Mouse (Mus musculus): ENCODE data around the gene Pde4d. TPM values are rescaled to one million over a fixed set of nuclear protein-coding genes. Genes with fewer than 3 reads are reported as not detected.

Pde4d gene
- polyA plus RNA-seq, 1 experiment from 2014 or later: 29.2 TPM

DNA sequence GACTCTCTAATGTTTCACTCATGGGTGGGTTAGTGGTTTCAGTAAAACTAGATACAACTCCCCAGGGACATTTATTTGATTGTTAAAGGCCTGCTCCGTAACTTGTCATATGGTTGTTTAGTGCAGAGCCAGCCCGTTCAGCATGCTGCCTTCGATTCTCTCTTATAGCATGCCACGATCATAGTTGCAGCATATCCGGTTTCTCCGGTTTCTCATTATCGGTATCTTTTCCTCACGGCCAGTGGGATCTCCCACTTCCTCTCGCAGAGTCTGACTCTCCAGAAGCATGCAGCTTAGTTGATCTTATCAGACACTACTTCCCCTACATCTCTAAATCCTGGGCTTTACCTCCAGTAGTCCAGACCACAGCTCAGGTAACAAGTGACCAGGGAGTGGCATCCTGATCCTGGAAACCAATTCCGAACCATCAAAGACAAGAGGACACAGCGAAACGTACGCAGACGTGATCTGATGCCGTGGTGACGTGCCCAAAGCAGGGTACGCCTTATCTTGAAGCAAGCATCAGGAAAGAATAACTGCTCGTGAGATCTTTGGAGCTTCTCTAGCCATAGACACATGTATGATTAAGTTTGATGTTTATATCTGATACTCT is 782.2 kb downstream of the Pde4d start:
- 57% methylated on average over 18 of the region's 18 CpGs for WGBS
- Histone ChIP-seq H3K9me3 (ENCODE audit: control insufficient read depth, low read length) (no peaks in the 10 kb centered on the region), H3K4me2 (ENCODE audit: low read length) (peak overlapping the region; percentile 37), H3K36me3 (ENCODE audit: control insufficient read depth, insufficient read depth, low read length) (no peaks in the 10 kb centered on the region), H3K4me1 (ENCODE audit: control insufficient read depth in 2 of 2, insufficient read depth in 2 of 2, low read length in 2 of 2) (peaks cover 0 to 15% of the 10 kb centered on the region in 2 experiments; a peak in 2 of 4 replicates), H3K4me3 (ENCODE audit: control insufficient read depth in 1 of 2, insufficient read depth in 1 of 2, low read depth in 1 of 2, low read length in 2 of 2) (no peak overlapping the region), H3K27ac (replicated peaks in 1 of 2; ENCODE audit: control insufficient read depth in 1 of 2, insufficient read depth in 1 of 2, low read depth in 2 of 2, low read length in 2 of 2) (peak overlapping the region; percentile 44 to 51; a peak in 2 of 4 replicates), H3K9ac (ENCODE audit: low read length) (no peak overlapping the region), H3K27me3 (ENCODE audit: control insufficient read depth, insufficient read depth, low read length) (no peaks in the 10 kb centered on the region)
- peak; percentile 11; the same call in 1 of the 2 replicates for ATAC-seq (ENCODE audit: insufficient number of reproducible peaks, insufficient read depth, low FRiP score, low read depth)

DNA sequence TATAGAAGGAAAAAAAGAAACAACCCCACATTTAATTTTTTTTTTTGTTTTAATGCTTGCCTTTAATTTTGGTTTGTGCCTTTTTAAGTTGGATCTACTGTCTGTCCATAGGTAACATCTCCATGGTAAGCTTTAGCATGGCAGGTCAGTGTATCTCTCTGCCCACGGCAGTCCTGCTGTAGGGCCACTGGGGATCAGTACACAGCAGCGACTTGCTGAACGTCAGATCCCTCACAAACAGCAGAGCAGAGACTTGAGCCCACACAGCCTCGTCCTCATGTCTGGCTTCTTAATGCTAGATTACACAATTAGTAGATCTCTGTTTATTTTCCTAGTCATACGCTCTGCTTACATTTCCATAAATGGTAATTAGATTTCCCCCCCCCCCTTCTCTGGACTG is 782.8 kb downstream of the Pde4d start:
- WGBS: 66% methylated on average over 5 of the region's 5 CpGs
- no peak overlapping the region for H3K9ac ChIP-seq (ENCODE audit: low read length)
- no peaks in the 10 kb centered on the region for H3K27me3 ChIP-seq (ENCODE audit: control insufficient read depth, insufficient read depth, low read length)
- no peaks in the 10 kb centered on the region for H3K9me3 ChIP-seq (ENCODE audit: control insufficient read depth, low read length)
- no peak overlapping the region for H3K4me2 ChIP-seq (ENCODE audit: low read length)
- no peak overlapping the region for H3K4me3 ChIP-seq (ENCODE audit: control insufficient read depth in 1 of 2, insufficient read depth in 1 of 2, low read depth in 1 of 2, low read length in 2 of 2)
- H3K27ac ChIP-seq (replicated peaks in 1 of 2; ENCODE audit: control insufficient read depth in 1 of 2, insufficient read depth in 1 of 2, low read depth in 2 of 2, low read length in 2 of 2): no peak overlapping the region
- H3K36me3 ChIP-seq (ENCODE audit: control insufficient read depth, insufficient read depth, low read length): no peaks in the 10 kb centered on the region
- no peak for ATAC-seq (ENCODE audit: insufficient number of reproducible peaks, insufficient read depth, low FRiP score, low read depth)
- peaks cover 0 to 15% of the 10 kb centered on the region in 2 experiments; a peak in 2 of 4 replicates for H3K4me1 ChIP-seq (ENCODE audit: control insufficient read depth in 2 of 2, insufficient read depth in 2 of 2, low read length in 2 of 2)

DNA sequence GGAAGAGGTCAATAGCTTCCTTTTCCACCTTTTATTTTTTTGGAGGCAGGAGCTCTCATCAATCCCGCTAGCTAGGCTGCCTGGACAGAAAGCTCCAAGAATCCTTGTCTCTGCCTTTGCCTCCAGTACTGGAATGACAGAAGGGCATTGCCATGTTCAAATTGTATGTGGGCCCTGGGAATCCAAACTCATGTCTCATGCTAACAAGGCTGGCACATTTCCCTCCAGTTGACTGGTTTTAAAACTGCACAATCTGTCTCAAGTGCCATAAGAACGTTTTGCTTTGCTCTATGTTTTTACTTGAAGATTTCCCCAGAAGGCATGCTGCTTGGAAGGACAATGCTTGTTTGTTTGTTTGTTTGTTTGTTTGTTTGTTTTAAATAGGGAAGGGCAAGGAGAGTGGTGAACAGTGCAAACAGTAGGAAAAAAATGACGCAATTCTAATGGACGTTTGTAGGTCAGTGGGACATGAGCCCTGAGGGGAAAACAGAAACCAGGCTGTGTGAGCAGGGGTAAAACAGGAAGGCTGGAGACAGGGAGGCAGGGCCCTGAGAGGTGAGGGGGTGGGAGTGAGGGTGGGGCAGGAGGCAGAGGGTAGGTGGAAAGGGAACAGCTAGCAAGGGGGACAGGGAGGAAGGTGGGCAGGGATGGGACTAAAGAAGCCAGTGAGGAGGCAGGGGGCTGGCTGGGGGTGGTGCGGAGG is 784.3 kb downstream of the Pde4d start:
- Histone ChIP-seq H3K4me3 (ENCODE audit: control insufficient read depth in 1 of 2, insufficient read depth in 1 of 2, low read depth in 1 of 2, low read length in 2 of 2) (no peak overlapping the region), H3K27ac (replicated peaks in 1 of 2; ENCODE audit: control insufficient read depth in 1 of 2, insufficient read depth in 1 of 2, low read depth in 2 of 2, low read length in 2 of 2) (peak overlapping the region; percentile 5 to 56; a peak in 1 of 4 replicates), H3K9ac (ENCODE audit: low read length) (no peak overlapping the region), H3K9me3 (ENCODE audit: control insufficient read depth, low read length) (no peaks in the 10 kb centered on the region), H3K4me2 (ENCODE audit: low read length) (no peak overlapping the region), H3K27me3 (ENCODE audit: control insufficient read depth, insufficient read depth, low read length) (no peaks in the 10 kb centered on the region), H3K36me3 (ENCODE audit: control insufficient read depth, insufficient read depth, low read length) (no peaks in the 10 kb centered on the region), H3K4me1 (ENCODE audit: control insufficient read depth in 2 of 2, insufficient read depth in 2 of 2, low read length in 2 of 2) (peaks cover 0 to 17% of the 10 kb centered on the region in 2 experiments; a peak in 2 of 4 replicates)
- WGBS: 51% methylated on average over 5 of the region's 5 CpGs
- ATAC-seq (ENCODE audit: insufficient number of reproducible peaks, insufficient read depth, low FRiP score, low read depth): no peak

DNA sequence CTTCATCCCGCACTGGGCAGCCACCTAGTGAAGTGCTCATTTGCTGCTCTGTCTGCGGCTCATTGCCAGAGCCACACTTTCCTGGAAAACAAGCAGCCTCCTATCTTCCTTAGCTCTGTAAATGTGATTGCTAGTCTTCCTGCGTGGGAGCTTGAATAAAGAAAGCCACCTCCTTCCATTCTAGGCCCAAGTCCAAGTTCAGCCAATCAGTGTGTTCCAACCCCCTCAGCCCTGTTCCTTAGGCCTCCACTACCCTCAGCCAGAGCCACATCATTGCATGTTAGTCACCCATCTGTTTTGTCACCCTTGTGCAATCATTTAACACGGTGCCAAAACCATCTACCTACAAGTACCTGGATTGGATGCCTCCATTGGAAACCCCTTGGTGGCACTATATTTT is 786.3 kb downstream of the Pde4d start:
- H3K27me3 ChIP-seq (ENCODE audit: control insufficient read depth, insufficient read depth, low read length): no peaks in the 10 kb centered on the region
- no peak overlapping the region for H3K9ac ChIP-seq (ENCODE audit: low read length)
- peaks cover 0 to 5% of the 10 kb centered on the region in 2 experiments; a peak in 2 of 4 replicates for H3K4me1 ChIP-seq (ENCODE audit: control insufficient read depth in 2 of 2, insufficient read depth in 2 of 2, low read length in 2 of 2)
- 56% methylated on average over 4 of the region's 4 CpGs for WGBS
- H3K27ac ChIP-seq (replicated peaks in 1 of 2; ENCODE audit: control insufficient read depth in 1 of 2, insufficient read depth in 1 of 2, low read depth in 2 of 2, low read length in 2 of 2): peak overlapping the region in 1 of 2 experiments; percentile 62; a peak in 2 of 4 replicates
- H3K4me3 ChIP-seq (ENCODE audit: control insufficient read depth in 1 of 2, insufficient read depth in 1 of 2, low read depth in 1 of 2, low read length in 2 of 2): no peak overlapping the region
- H3K4me2 ChIP-seq (ENCODE audit: low read length): no peak overlapping the region
- no peaks in the 10 kb centered on the region for H3K36me3 ChIP-seq (ENCODE audit: control insufficient read depth, insufficient read depth, low read length)
- no peak for ATAC-seq (ENCODE audit: insufficient number of reproducible peaks, insufficient read depth, low FRiP score, low read depth)
- no peaks in the 10 kb centered on the region for H3K9me3 ChIP-seq (ENCODE audit: control insufficient read depth, low read length)

DNA sequence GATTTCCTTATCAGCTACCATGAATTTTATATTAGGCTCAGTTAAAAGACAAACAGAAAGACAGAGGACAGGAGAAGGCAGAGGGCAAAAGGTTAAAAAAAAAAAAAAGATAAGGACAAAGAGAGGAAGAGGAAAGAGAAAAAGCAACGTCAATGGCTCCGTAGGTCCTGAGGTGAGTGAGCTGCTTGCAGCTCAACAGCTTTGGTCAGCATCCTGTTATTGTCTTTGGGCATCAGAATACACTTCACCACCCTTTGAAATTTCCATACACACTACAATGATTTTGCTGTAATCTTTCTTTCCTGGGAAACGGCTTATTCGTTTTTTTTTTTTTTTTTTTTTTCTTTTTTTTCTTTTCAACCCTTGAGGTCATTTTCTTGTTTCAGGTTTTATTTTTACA is 788.9 kb downstream of the Pde4d start:
- Histone ChIP-seq H3K36me3 (ENCODE audit: control insufficient read depth, insufficient read depth, low read length) (no peaks in the 10 kb centered on the region), H3K4me1 (ENCODE audit: control insufficient read depth in 2 of 2, insufficient read depth in 2 of 2, low read length in 2 of 2) (peaks cover 0 to 5% of the 10 kb centered on the region in 2 experiments; a peak in 2 of 4 replicates), H3K4me3 (ENCODE audit: control insufficient read depth in 1 of 2, insufficient read depth in 1 of 2, low read depth in 1 of 2, low read length in 2 of 2) (no peak overlapping the region), H3K9me3 (ENCODE audit: control insufficient read depth, low read length) (no peaks in the 10 kb centered on the region), H3K4me2 (ENCODE audit: low read length) (no peak overlapping the region), H3K27me3 (ENCODE audit: control insufficient read depth, insufficient read depth, low read length) (no peaks in the 10 kb centered on the region), H3K9ac (ENCODE audit: low read length) (no peak overlapping the region), H3K27ac (replicated peaks in 1 of 2; ENCODE audit: control insufficient read depth in 1 of 2, insufficient read depth in 1 of 2, low read depth in 2 of 2, low read length in 2 of 2) (peak overlapping the region in 1 of 2 experiments; percentile 77; a peak in 2 of 4 replicates)
- 43% methylated on average over 4 of the region's 4 CpGs for WGBS
- ATAC-seq (ENCODE audit: insufficient number of reproducible peaks, insufficient read depth, low FRiP score, low read depth): no peak

DNA sequence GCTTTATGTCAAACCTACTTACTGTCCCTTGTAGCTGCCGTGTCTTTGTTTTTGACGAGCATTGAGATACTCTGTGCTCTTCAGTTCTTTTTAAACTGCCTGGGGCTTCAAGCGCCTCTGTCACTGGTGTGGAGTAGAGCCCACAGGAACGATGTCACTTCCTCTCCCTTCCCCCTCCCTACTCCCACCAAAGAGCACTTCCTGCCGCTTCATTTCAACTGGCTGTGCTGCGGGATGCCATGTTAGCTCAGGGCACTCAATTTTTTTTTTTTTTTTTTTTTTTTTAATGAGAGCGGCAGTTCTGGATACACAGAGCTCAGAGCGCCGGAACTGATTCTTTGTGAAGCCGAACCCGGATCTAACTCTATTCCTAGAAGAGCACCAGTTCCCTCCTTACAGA is 789.5 kb downstream of the Pde4d start:
- H3K4me3 ChIP-seq (ENCODE audit: control insufficient read depth in 1 of 2, insufficient read depth in 1 of 2, low read depth in 1 of 2, low read length in 2 of 2): no peak overlapping the region
- H3K4me1 ChIP-seq (ENCODE audit: control insufficient read depth in 2 of 2, insufficient read depth in 2 of 2, low read length in 2 of 2): peaks cover 0 to 5% of the 10 kb centered on the region in 2 experiments; a peak in 2 of 4 replicates
- H3K27ac ChIP-seq (replicated peaks in 1 of 2; ENCODE audit: control insufficient read depth in 1 of 2, insufficient read depth in 1 of 2, low read depth in 2 of 2, low read length in 2 of 2): peak overlapping the region; percentile 49 to 73; a peak in 2 of 4 replicates
- H3K27me3 ChIP-seq (ENCODE audit: control insufficient read depth, insufficient read depth, low read length): no peaks in the 10 kb centered on the region
- WGBS: 63% methylated on average over 11 of the region's 11 CpGs
- peak overlapping the region; percentile 21; the same call in 1 of the 2 replicates for H3K4me2 ChIP-seq (ENCODE audit: low read length)
- no peaks in the 10 kb centered on the region for H3K9me3 ChIP-seq (ENCODE audit: control insufficient read depth, low read length)
- no peak for ATAC-seq (ENCODE audit: insufficient number of reproducible peaks, insufficient read depth, low FRiP score, low read depth)
- no peak overlapping the region for H3K9ac ChIP-seq (ENCODE audit: low read length)
- H3K36me3 ChIP-seq (ENCODE audit: control insufficient read depth, insufficient read depth, low read length): no peaks in the 10 kb centered on the region

DNA sequence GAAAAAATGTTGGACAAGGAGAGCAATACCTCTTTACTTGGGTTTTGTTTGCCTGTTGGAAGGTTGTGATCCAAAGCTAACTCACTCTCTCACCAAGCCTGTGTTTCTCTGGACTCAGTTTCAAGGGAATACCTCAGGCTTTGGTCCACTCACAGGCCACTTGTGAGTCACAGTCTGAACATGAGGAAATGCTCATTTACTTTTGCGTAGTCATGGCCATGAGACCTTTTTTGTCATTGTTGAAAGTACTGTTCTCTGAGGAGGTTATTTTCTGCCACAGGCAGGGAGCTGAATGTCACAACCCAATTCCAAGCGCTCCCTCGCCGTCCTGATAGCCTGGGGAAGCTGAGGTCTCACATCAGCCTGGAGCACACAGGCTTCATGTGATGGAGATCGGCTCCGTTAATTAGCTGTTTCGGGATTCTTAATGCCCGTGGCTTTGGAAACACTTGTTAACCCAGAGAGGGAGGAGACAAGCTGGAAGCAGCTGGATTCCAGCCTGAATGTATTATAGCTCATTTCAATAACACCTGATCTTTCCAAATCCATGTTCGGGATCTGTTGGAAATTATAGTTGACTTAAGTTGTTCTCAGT is 792.8 kb downstream of the Pde4d start:
- Histone ChIP-seq H3K4me2 (ENCODE audit: low read length) (no peak overlapping the region), H3K4me3 (ENCODE audit: control insufficient read depth in 1 of 2, insufficient read depth in 1 of 2, low read depth in 1 of 2, low read length in 2 of 2) (no peak overlapping the region), H3K4me1 (ENCODE audit: control insufficient read depth in 2 of 2, insufficient read depth in 2 of 2, low read length in 2 of 2) (peaks cover 0 to 2% of the 10 kb centered on the region in 2 experiments; a peak in 1 of 4 replicates), H3K9ac (ENCODE audit: low read length) (no peak overlapping the region), H3K9me3 (ENCODE audit: control insufficient read depth, low read length) (no peaks in the 10 kb centered on the region), H3K36me3 (ENCODE audit: control insufficient read depth, insufficient read depth, low read length) (no peaks in the 10 kb centered on the region), H3K27me3 (ENCODE audit: control insufficient read depth, insufficient read depth, low read length) (no peaks in the 10 kb centered on the region), H3K27ac (replicated peaks in 1 of 2; ENCODE audit: control insufficient read depth in 1 of 2, insufficient read depth in 1 of 2, low read depth in 2 of 2, low read length in 2 of 2) (no peak overlapping the region)
- no peak for ATAC-seq (ENCODE audit: insufficient number of reproducible peaks, insufficient read depth, low FRiP score, low read depth)
- WGBS: 72% methylated on average over 9 of the region's 9 CpGs
